Mouse (Mus musculus) testis, adult 2 months (tissue): ENCODE results near the gene Ntf5.

Experiments used
- CTCF ChIP-seq: fragments of 200-500 bp; IDR thresholded peaks from 2 replicates; pipeline ENCODE4 v1.5.1; 2012; ENCODE audit warnings: low read depth, mild to moderate bottlenecking, inconsistent platforms, low read length, moderate library complexity; ENCODE audit not compliant: control insufficient read depth, insufficient read depth, insufficient replicate concordance
- POLR2A ChIP-seq: fragments of 200-500 bp; IDR thresholded peaks from 2 replicates; pipeline ENCODE4 v1.6.1; 2012; ENCODE audit warnings: low read depth, mild to moderate bottlenecking, inconsistent platforms, low read length, moderate library complexity; ENCODE audit not compliant: control insufficient read depth

GRCm38 (mm10) chr7:45367020-45367880 is 46.2 kb upstream of the Ntf5 start:
- TF ChIP-seq CTCF (peak; percentile 61; the same call in 1 of the 2 replicates), POLR2A (no peak)
